Mouse (Mus musculus) urinary bladder, postnatal 36 days (tissue): ENCODE measurements around the gene Slc30a2.
A peak's percentile ranks its signal among the peaks of the same experiment; 100 is the strongest.
"Not testable (repeated sequence)": the region's sequence is repeated elsewhere in the genome, so short reads cannot be mapped to it uniquely, and the experiment has no call there.

Experiments
- DNase-seq, 2 experiments: peaks; one replicate each; pipeline ENCODE4 v3.0.0; 2022; ENCODE audit warnings: low spot score in 2 of 2, mixed read lengths in 1 of 2

The Slc30a2 gene

DNA sequence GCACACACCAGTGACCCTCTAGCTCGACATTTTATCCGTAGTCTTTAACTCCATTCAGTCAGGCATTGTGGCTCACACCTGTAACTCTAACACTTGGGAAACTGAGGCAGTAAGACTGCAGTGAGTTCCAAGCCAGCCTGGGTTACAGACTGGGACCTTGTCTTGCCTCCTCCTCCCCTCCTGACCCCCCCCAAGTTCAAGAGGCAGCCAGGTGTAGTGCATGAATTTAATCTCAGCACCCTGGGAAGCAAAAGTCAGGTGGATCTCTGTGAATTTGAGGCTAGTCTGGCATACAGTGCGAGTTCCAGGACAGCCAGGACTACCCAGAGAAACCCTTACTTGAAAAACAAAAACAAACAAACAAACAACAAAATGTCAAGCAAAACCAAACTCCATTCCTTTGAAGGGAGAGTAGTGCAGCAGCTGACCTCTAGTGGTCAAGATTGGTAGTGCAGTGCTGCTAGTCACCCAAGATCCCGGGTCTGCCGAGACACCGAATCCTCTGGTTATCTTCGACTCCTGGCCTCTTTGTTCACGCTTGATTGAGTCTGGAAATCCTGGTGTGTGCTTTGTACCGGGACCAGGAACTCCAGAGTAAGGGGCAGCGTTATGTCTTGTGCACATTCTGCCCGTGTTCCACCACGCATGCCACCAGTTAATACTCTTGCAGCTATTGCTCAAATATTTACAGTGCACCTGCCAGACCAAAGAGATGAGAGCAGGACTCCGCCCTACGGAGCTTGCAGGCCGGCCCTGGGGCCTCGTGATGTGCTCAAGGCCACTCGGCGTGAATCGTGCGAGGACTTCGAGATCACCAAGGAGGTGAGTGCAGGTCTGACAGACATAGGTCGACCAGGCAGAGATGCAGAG lies 13.8 kb downstream of the Slc30a2 start:
- DNase-seq: peak; percentile 61 to 71

- no peak for DNase-seq
Observed at GRCm38 (mm10) chr4:134357461-134357771, 14.4 kb downstream of the Slc30a2 start.

GRCm38 (mm10) chr4:134359649-134360048 lies 16.7 kb downstream of the Slc30a2 start:
- DNase-seq: peak; percentile 33 to 51

GRCm38 (mm10) chr4:134361215-134361614 lies 18.2 kb downstream of the Slc30a2 start:
- DNase-seq: no peak

DNA sequence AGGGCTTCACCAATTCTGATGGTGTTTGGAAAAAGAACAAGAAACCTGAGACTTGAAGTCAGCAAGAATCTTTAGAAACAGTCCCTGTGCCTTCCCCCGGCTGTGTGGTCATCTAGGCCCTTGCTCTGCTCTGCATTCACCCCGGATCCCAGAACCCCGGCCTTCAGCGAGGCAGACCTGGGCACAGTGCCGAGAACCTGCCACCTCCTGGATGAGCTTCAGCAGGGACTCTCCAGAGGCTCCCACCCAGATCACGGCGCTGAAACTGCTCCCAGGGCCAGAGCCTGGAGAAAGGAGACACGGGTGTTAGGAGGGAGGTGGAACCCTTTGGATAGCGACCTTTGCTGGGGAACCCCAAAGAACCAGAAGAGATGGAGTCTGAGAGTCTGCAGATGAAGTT lies 19.1 kb downstream of the Slc30a2 start:
- no peak for DNase-seq

- DNase-seq: no peak
Observed at GRCm38 (mm10) chr4:134362586-134362985, 19.6 kb downstream of the Slc30a2 start.

- no peak for DNase-seq
Observed at GRCm38 (mm10) chr4:134365280-134365679, 22.3 kb downstream of the Slc30a2 start.

- no peak for DNase-seq
Observed at GRCm38 (mm10) chr4:134370649-134371221, 27.8 kb downstream of the Slc30a2 start.

DNA sequence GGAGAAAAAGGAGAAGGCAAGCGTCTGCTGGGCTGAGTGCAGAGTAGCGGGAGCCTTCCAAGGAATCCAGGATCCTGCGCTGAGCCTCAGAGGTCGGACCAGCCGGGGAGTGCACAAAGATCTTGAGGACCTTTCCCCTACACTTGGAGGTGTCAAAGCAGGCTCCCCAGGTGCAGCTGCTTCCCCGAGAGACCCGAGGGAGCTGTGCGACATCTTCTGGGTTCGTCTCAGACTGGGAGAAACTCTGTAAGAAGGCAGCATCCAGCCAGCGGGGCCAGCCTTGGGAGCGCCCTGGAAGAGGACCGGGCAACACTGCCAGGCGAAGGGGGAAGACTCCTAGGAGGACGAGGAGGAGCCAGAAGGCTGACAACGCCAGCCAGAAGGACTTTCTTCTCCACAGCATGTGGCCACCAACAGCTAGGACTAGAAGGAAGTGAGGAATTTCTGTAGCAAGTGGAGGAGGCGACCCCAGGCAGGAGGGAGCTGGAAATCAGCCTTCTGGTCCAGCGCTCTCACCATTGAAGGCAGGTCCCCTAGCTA lies 28.4 kb downstream of the Slc30a2 start:
- no peak for DNase-seq

GRCm38 (mm10) chr4:134372294-134372747 lies 29.3 kb downstream of the Slc30a2 start:
- DNase-seq: peak; percentile 79 to 86

GRCm38 (mm10) chr4:134373295-134373694 lies 30.3 kb downstream of the Slc30a2 start:
- no peak for DNase-seq

- no peak for DNase-seq
Observed at GRCm38 (mm10) chr4:134374306-134374705, 31.3 kb downstream of the Slc30a2 start.

GRCm38 (mm10) chr4:134378089-134378615 lies 35.2 kb downstream of the Slc30a2 start:
- no peak for DNase-seq

DNA sequence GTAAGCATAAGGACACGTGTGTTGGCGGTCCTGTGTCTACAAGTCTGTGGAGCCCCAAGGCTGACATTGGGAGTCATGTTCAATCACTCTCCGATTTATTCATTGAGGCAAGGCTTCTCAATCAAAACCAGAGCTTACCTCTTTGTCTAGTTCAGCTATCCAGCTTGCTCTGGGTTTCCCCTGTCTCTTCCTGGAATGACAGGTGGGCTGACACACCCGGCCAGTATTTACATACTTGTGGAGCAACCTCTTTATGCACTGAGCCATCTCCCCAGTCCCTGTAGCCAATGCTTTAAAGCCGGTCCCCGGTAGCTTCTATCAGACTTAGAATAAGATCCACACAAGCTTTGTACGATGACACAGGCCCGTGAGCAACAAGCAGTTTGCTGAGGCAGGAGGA lies 36.5 kb downstream of the Slc30a2 start:
- no peak for DNase-seq

DNA sequence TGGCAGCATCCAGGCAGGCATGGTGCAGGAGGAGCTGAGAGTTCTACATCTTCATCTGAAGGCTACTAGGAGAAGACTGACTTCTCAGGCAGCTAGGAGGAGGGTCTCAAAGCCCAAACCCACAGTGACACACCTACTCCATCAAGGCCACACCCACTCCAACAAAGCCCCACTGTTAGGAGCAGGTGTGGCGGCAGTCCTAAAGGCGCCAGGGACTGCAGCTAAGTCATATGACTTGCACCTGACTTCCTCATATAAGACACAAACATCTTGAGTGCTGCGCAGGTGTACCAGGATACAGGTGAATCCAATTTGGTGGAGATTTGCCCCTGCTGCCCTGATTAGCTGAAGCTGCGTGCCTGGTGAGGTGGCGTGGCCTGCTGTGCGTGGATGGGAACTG lies 40.8 kb downstream of the Slc30a2 start, which contains the start of gene Extl1:
Gene Extl1, minus strand, starts transcription at position 101 of the 400 bp plus-strand sequence.
- not testable (repeated sequence) for DNase-seq

- no peak for DNase-seq
Observed at GRCm38 (mm10) chr4:134387268-134387667, 44.3 kb downstream of the Slc30a2 start.

DNA sequence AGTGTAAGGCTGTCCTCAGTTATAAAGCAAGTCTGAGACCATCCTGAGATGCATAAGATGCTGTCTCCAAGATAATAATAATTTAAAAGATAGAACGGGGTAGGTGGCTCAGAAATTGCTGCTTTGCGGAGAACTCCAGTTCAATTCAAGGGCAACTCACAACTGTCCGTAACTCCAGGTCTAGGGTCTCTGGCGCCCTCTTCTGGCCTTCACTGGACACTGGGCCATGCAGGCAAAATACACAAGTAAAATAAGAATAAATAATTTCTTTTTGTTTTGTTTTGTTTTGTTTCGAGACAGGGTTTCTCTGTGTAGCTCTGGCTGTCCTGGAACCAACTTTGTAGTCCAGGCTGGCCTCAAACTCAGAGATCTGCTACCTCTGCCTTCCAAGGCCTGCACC lies 45.4 kb downstream of the Slc30a2 start:
- DNase-seq: peak in 1 of 2 experiments; percentile 69

GRCm38 (mm10) chr4:134391636-134392035 lies 48.7 kb downstream of the Slc30a2 start:
- no peak for DNase-seq

- no peak for DNase-seq
Observed at GRCm38 (mm10) chr4:134392595-134392994, 49.6 kb downstream of the Slc30a2 start.

GRCm38 (mm10) chr4:134393026-134393425 lies 50.0 kb downstream of the Slc30a2 start:
- no peak for DNase-seq

DNA sequence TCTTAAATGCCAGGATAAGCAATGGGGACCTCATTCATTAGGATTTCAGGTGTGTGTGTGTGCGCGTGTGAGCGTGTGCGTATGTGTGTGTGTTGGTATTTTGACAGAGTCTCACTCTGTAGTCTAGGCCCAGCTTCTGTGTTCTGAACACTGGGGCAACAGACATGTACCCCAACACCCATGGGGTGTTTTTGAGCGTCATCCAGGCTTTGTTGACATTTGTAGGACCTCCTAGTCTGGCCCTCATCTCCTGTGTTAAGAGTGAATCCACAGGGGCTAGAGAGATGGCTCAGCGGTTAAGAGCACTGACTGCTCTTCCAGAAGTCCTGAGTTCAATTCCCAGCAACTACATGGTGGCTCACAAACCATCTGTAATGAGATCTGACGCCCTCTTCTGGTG lies 52.2 kb downstream of the Slc30a2 start:
- DNase-seq: no peak

- peak; percentile 90 to 92 for DNase-seq
Observed at GRCm38 (mm10) chr4:134395977-134396825, 53.2 kb downstream of the Slc30a2 start, which contains the start of gene Pafah2. Pafah2 (plus strand) TSS chr4:134396320.
